Mouse (Mus musculus) liver, postnatal 0 days (tissue): ENCODE results near the gene Kif20b. TPM values are rescaled to one million over a fixed set of nuclear protein-coding genes. Genes with fewer than 3 reads are reported as not detected.

Source experiments
- ATAC-seq: fragments of 200-750 bp; cut with Nextera tagmentation; 2 replicates; pipeline ENCODE4 v1.8.0; 2017; ENCODE audit warnings: mild to moderate bottlenecking, moderate library complexity
- DNase-seq: peaks from one replicate; pipeline ENCODE4 v3.0.0-alpha.2; 2016
- H3K27ac ChIP-seq: fragments of 300-500 bp; sonication (generic); 2 replicates; pipeline ENCODE4 v1.5.1; 2014; ENCODE audit warnings: antibody characterized with exemption, moderate library complexity, mild to moderate bottlenecking, low read depth
- H3K27me3 ChIP-seq: fragments of 300-500 bp; sonication (generic); 2 replicates; pipeline ENCODE4 v1.6.1; 2014; ENCODE audit warnings: low read length, control low read depth, mixed read lengths; ENCODE audit not compliant: insufficient read depth
- H3K36me3 ChIP-seq: fragments of 300-500 bp; sonication (generic); replicated peaks from 2 replicates; pipeline ENCODE4 v1.6.1; 2014; ENCODE audit warnings: mild to moderate bottlenecking, control low read depth, low read length, moderate library complexity, mixed read lengths; ENCODE audit not compliant: insufficient read depth
- H3K4me1 ChIP-seq: fragments of 300-500 bp; sonication (generic); 2 replicates; pipeline ENCODE4 v1.6.1; 2014; ENCODE audit warnings: antibody characterized with exemption, mild to moderate bottlenecking, control low read depth; ENCODE audit not compliant: insufficient read depth
- H3K4me2 ChIP-seq: fragments of 300-500 bp; sonication (generic); 2 replicates; pipeline ENCODE4 v1.6.1; 2014; ENCODE audit warnings: low read depth, mild to moderate bottlenecking, low read length, moderate library complexity, mixed read lengths
- H3K4me3 ChIP-seq: fragments of 300-500 bp; sonication (generic); 2 replicates; pipeline ENCODE4 v1.5.1; 2014; ENCODE audit warnings: low read depth, low read length
- H3K9ac ChIP-seq: fragments of 300-500 bp; sonication (generic); replicated peaks from 2 replicates; pipeline ENCODE4 v1.6.1; 2014; ENCODE audit warnings: mild to moderate bottlenecking, moderate library complexity
- H3K9me3 ChIP-seq: fragments of 300-500 bp; sonication (generic); 2 replicates; pipeline ENCODE4 v1.6.1; 2016; ENCODE audit warnings: mild to moderate bottlenecking, control low read depth, low read length, mixed read lengths
- CTCF ChIP-seq: sonication (generic); IDR thresholded peaks from 2 replicates; pipeline ENCODE4 v1.5.1; 2016; ENCODE audit warnings: antibody characterized with exemption, low read depth
- EP300 ChIP-seq: IDR thresholded peaks from 2 replicates; pipeline ENCODE4 v1.6.1; 2016; ENCODE audit warnings: antibody characterized with exemption, low read depth, mild to moderate bottlenecking
- WGBS: fragments of 180-500 bp; shearing (Covaris S2); extraction: QIAGEN DNeasy Blood & Tissue Kit; methylation state at CpG from one replicate; pipeline ENCODE4 v1.1.7; 2014; ENCODE audit not compliant: insufficient replicate concordance; 5-methylcytosine and 5-hydroxymethylcytosine counted together
- microRNA counts: library from miRNA; unstranded; fragments of <30 nt; microRNA quantifications from one replicate; lab custom pipeline; 2015
- microRNA-seq: library from miRNA; unstranded; fragments of <30 nt; microRNA quantifications from one replicate; pipeline ENCODE4, GENCODE M21; 2016
- polyA plus RNA-seq: library from polyadenylated mRNA; unstranded; fragments of >200 nt; fragmentation: Nextera tagmentation; extraction: Ambion mirVana; gene quantifications from 2 replicates; pipeline ENCODE4 v1.2.1, GENCODE M21; 2015

Kif20b gene
- polyA plus RNA-seq, 1 experiment from 2014 or later = 18.0 TPM

DNA sequence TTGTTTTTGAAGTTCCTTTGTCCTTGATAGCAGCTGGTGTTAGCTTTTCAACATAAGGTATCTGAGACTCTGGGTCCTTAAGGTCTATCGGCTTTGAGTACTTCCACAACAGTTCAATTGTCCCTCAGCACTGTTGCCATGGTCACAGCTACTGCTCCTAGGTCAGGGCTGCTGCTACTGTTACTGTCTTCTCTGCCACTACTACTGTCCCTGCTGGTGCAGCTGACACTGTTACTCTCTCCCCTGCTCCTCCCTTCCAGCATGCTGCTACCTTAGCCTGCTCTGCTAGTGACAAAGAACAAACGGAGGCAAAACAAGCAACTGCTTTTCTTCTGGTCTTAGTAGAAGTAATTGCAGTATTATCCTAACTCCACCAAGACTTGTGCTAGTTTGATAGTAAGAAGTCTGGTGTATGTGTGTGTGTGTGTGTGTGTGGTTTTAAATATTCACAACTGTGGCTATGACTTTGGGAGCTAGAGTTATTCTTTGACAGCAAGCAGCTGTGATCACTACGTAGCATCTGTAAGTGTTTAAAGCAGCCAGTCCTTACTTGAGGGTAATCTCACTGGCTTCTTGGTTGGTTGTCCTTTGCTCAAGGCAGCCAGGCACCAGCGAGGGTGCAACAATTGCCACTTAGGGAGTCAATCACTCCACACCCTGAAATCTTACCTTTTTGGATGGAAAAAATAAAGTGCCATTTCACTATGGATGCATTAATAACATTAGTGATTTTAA lies 95.5 kb downstream of the Kif20b start:
- no peak overlapping the region for H3K27ac ChIP-seq
- 64% methylated on average over 4 of the region's 4 CpGs for WGBS
- no peaks in the 10 kb centered on the region for H3K9me3 ChIP-seq
- no peak overlapping the region for H3K4me2 ChIP-seq
- no peak overlapping the region for H3K4me3 ChIP-seq
- H3K4me1 ChIP-seq = no peaks in the 10 kb centered on the region
- TF ChIP-seq EP300 (no peak), CTCF (no peak)
- no peaks in the 10 kb centered on the region for H3K36me3 ChIP-seq
- H3K9ac ChIP-seq = no peak overlapping the region
- no peaks in the 10 kb centered on the region for H3K27me3 ChIP-seq
- no peak for DNase-seq
- no peak for ATAC-seq

DNA sequence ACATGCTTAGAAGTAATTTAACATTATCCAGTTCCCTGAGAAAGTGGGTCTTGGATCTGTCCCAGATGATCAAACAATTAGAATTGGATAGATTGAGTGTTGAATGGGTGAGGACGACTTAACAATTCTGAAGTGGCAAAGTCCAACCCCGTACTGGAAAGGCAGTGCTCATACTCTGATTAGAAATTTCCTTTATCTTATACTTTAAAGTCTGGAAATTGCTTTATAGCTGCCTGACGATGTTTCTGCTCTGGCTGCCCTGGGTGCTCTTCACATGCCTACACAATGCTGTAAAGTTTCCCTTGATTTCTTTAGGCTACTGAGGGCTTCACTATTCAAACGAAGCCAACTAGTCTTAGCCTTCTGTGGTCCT lies 96.0 kb downstream of the Kif20b start:
- no peak for DNase-seq
- TF ChIP-seq EP300 (no peak), CTCF (no peak)
- WGBS = 57% methylated on average over 4 of the region's 4 CpGs

More for the DNA sequence above, 96.0 kb downstream of the Kif20b start:
- Histone ChIP-seq H3K36me3 (no peaks in the 10 kb centered on the region), H3K4me2 (no peak overlapping the region), H3K4me1 (no peaks in the 10 kb centered on the region), H3K27me3 (no peaks in the 10 kb centered on the region), H3K27ac (no peak overlapping the region), H3K9me3 (no peaks in the 10 kb centered on the region), H3K9ac (no peak overlapping the region), H3K4me3 (no peak overlapping the region)
- no peak for ATAC-seq

MicroRNAs encoded within 50 kb of the gene (microRNA counts, 519-probe panel; counts per million panel counts)
- microRNA mmu-miR-1950 (lab: Ali Mortazavi, UCI) = not detected

Small RNA genes within 50 kb of the gene (microRNA-seq; reads per million reads assigned to microRNA genes)
- 1.2 reads per million for gene Mir1950

Other genes with a start within 250 kb of the Kif20b start
- 17.1 and 22.6 TPM in 2 replicates for gene Slc16a12, start 175.1 kb upstream of the Kif20b start, polyA plus RNA-seq
- 44.5 and 48.4 TPM in 2 replicates for gene Pank1, start 42.9 kb upstream of the Kif20b start, polyA plus RNA-seq